Mouse (Mus musculus) liver, embryonic 15.5 days (tissue): ENCODE measurements around the gene Fnbp1. TPM values are rescaled to one million over a fixed set of nuclear protein-coding genes. Genes with fewer than 3 reads are reported as not detected.
A peak's percentile ranks its signal among the peaks of the same experiment; 100 is the strongest.

Experiments
- ATAC-seq: fragments of 200-750 bp; cut with Nextera tagmentation; 2 replicates; pipeline ENCODE4 v1.8.0; 2017; ENCODE audit warnings: moderate number of reproducible peaks, mild to moderate bottlenecking, moderate library complexity; ENCODE audit not compliant: insufficient read depth
- H3K27ac ChIP-seq: fragments of 300-500 bp; sonication (generic); replicated peaks from 2 replicates; pipeline ENCODE4 v1.5.1; 2015; ENCODE audit warnings: mild to moderate bottlenecking, inconsistent platforms
- H3K27me3 ChIP-seq: fragments of 300-500 bp; sonication (generic); 2 replicates; pipeline ENCODE4 v1.6.1; 2015; ENCODE audit warnings: mild to moderate bottlenecking, inconsistent platforms
- H3K36me3 ChIP-seq: fragments of 300-500 bp; sonication (generic); replicated peaks from 2 replicates; pipeline ENCODE4 v1.6.1; 2015; ENCODE audit warnings: moderate library complexity, mild to moderate bottlenecking, inconsistent platforms
- H3K4me1 ChIP-seq: fragments of 300-500 bp; sonication (generic); replicated peaks from 2 replicates; pipeline ENCODE4 v1.6.1; 2015; ENCODE audit warnings: inconsistent platforms
- H3K4me2 ChIP-seq: fragments of 300-500 bp; sonication (generic); 2 replicates; pipeline ENCODE4 v1.6.1; 2015; ENCODE audit warnings: moderate library complexity, mild to moderate bottlenecking, inconsistent platforms
- H3K4me3 ChIP-seq: fragments of 300-500 bp; sonication (generic); replicated peaks from 2 replicates; pipeline ENCODE4 v1.5.1; 2015; ENCODE audit warnings: mild to moderate bottlenecking, inconsistent platforms
- H3K9ac ChIP-seq: fragments of 300-500 bp; sonication (generic); 2 replicates; pipeline ENCODE4 v1.6.1; 2015; ENCODE audit warnings: moderate library complexity, mild to moderate bottlenecking, inconsistent platforms
- H3K9me3 ChIP-seq: fragments of 300-500 bp; sonication (generic); replicated peaks from 2 replicates; pipeline ENCODE4 v1.6.1; 2016; ENCODE audit warnings: inconsistent platforms
- WGBS: fragments of 180-500 bp; shearing (Covaris S2); methylation state at CpG from one replicate; pipeline ENCODE4 v1.1.7; 2015; ENCODE audit warnings: mixed read lengths; ENCODE audit not compliant: insufficient replicate concordance; 5-methylcytosine and 5-hydroxymethylcytosine counted together
- polyA plus RNA-seq: library from polyadenylated mRNA; unstranded; fragments of >200 nt; fragmentation: Nextera tagmentation; extraction: Ambion mirVana; gene quantifications from 2 replicates; pipeline ENCODE4 v1.2.1, GENCODE M21; 2015

Fnbp1 gene
- polyA plus RNA-seq, 1 experiment from 2014 or later, result 5.1 TPM

DNA sequence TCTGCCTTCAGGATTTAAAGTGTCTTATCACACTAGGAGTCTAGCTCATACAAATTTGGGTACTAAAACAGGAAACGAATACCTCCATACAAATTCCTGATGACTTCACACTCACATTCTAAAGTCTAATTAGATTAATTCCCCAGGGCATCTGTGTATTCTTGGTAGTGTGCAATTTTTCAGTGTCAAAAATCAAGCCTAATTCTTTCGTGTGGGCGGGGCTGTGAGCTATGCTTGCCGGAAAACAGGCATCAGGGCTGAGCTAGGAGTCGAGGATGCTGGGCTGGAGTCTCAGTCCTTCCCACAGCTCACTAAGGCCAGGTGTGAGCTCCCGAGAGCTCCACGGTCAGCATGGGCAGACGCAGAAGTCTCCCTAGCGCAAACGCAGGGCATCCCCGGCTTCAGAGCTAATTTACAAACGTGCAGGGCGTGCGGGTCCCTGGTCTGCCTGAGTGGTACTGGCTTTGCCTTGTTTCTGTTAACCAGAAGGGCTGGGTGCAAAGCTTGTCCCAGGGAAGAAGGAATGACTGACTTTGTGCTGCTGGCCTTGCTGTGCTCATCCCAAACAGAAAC is 4.7 kb downstream of the Fnbp1 start:
- Histone ChIP-seq H3K4me1 (peaks cover 58% of the 10 kb centered on the region), H3K27me3 (peaks cover 21% of the 10 kb centered on the region), H3K9me3 (no peaks in the 10 kb centered on the region), H3K36me3 (no peaks in the 10 kb centered on the region), H3K4me2 (no peak overlapping the region), H3K27ac (no peak overlapping the region), H3K9ac (no peak overlapping the region), H3K4me3 (no peak overlapping the region)
- 72% methylated on average over 14 of the region's 14 CpGs for WGBS
- ATAC-seq, result no peak

DNA sequence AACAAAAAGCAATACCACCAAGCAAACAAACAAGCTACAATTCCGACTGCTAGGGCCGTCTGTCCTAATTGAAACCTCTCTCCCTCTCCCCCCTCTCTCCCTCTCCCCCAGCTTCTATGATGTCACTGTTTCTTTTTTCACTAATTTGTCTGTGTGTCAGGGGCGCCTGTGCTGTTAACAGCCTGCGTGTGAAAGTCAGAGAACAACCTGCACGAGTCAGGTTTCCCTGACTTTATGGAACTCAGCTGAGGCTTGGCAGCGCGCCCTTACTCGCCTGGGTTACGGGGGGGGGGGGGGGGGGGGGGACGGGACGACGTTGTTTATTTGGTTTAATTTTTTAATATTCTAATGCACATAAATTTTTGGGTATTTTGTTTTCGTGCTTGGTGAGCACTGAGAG is 5.5 kb downstream of the Fnbp1 start:
- ATAC-seq, result no peak
- H3K36me3 ChIP-seq, result no peaks in the 10 kb centered on the region
- peaks cover 55% of the 10 kb centered on the region for H3K4me1 ChIP-seq
- H3K9me3 ChIP-seq, result no peaks in the 10 kb centered on the region
- WGBS, result 56% methylated on average over 13 of the region's 13 CpGs
- H3K4me2 ChIP-seq, result no peak overlapping the region
- H3K27ac ChIP-seq, result no peak overlapping the region
- peaks cover 13% of the 10 kb centered on the region for H3K27me3 ChIP-seq
- no peak overlapping the region for H3K4me3 ChIP-seq
- no peak overlapping the region for H3K9ac ChIP-seq

DNA sequence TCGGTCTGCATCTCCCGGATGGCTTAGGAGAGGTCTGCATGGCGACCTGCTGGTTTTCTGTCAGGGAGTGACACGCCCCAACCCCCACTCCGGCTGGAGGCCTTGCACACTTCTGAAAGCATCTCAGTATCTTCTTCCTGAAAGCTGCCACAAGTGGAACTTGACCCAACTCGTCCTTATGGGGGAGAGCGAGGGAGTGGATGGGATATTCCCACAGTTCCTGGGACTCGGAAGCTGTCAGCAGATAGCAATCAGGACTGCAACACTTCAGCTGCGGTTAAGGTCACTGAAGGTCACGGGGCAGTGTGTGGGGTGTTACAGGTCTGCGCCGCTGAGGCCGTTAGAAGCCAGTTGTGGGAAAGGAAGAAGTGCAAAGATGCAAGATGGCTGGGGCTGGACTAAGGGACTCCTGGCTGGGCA is 6.3 kb downstream of the Fnbp1 start:
- Histone ChIP-seq H3K4me1 (peaks cover 55% of the 10 kb centered on the region), H3K4me3 (no peak overlapping the region), H3K27ac (no peak overlapping the region), H3K9ac (no peak overlapping the region), H3K27me3 (peaks cover 5% of the 10 kb centered on the region; the same call in 1 of the 2 replicates), H3K36me3 (no peaks in the 10 kb centered on the region), H3K9me3 (no peaks in the 10 kb centered on the region), H3K4me2 (no peak overlapping the region)
- WGBS, result 27% methylated on average over 13 of the region's 13 CpGs
- ATAC-seq, result no peak

DNA sequence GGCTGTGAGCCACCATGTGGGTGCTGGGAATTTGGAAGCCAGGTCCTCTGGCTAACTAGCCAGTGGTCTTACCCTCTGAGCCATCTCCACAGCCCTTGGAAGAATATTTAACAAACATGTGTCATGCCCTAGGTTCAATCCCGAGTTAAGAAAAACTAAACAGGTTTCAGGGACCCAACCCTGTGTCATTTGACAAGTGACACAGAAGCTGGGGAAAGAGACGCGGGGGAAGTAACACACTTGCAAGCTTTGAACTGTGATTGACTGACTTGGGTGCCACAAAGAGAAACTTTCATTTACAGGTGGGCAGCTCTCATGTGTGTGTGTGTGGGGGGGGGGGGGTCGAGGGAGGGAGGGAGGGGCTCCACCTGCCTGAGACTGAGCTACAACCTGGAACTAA is 7.8 kb downstream of the Fnbp1 start:
- WGBS, result 57% methylated on average over 4 of the region's 4 CpGs
- Histone ChIP-seq H3K4me3 (no peak overlapping the region), H3K4me2 (no peak overlapping the region), H3K9me3 (no peaks in the 10 kb centered on the region), H3K9ac (no peak overlapping the region), H3K36me3 (no peaks in the 10 kb centered on the region), H3K27ac (no peak overlapping the region), H3K27me3 (no peaks in the 10 kb centered on the region), H3K4me1 (peaks cover 56% of the 10 kb centered on the region)
- ATAC-seq, result no peak

DNA sequence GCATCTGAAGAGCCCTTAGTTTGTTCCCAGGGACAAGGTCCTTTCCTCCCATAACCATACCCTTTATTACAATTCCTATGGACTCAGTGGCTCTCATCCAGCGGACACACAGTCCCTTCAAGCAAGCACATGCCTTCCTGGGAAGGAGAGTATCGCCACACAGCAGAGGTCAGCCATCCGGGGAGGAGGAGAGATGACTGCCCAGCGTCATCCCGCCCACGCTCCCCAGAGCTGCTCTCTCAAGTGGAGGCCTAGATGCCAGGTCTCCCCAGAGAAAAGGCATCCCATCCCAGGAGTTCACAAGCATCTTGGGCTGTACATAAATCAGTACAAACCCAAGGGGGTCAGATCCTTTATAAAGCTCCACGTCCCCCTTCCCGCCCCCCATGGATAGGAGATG is 9.1 kb downstream of the Fnbp1 start:
- ATAC-seq, result no peak
- Histone ChIP-seq H3K27ac (no peak overlapping the region), H3K4me1 (peaks cover 61% of the 10 kb centered on the region), H3K9ac (no peak overlapping the region), H3K4me2 (no peak overlapping the region), H3K4me3 (no peak overlapping the region), H3K27me3 (no peaks in the 10 kb centered on the region), H3K36me3 (no peaks in the 10 kb centered on the region), H3K9me3 (no peaks in the 10 kb centered on the region)
- 75% methylated on average over 8 of the region's 8 CpGs for WGBS

DNA sequence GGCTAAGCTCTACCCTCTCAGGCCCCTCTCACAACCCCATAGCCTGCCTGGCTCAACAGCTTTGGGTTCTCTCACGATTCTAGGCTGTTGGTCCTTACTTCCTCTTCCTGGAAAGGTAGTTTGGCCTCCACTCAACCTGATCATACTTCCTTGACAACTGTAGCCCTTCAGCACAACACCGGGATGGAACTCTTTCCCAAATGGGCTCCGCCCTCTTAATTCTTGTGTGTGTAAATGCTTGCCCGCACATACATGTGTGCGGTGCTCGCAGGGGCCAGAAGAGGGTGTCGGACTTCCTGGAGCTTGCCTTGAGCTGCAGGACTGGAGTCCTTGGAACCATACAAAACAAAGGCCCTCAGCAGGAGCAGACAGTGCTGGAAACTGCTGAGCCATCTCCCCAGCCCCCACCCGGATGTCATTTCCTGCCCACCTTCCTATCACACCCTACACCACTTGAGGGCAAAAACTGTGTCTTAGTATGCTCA is 11.0 kb downstream of the Fnbp1 start:
- Histone ChIP-seq H3K9ac (no peak overlapping the region), H3K36me3 (no peaks in the 10 kb centered on the region), H3K4me2 (no peak overlapping the region), H3K27me3 (no peaks in the 10 kb centered on the region), H3K4me1 (peaks cover 56% of the 10 kb centered on the region), H3K4me3 (no peak overlapping the region), H3K9me3 (no peaks in the 10 kb centered on the region), H3K27ac (peak overlapping the region; percentile 45; the same call in 1 of the 2 replicates)
- ATAC-seq, result no peak
- 25% methylated on average over 8 of the region's 8 CpGs for WGBS

DNA sequence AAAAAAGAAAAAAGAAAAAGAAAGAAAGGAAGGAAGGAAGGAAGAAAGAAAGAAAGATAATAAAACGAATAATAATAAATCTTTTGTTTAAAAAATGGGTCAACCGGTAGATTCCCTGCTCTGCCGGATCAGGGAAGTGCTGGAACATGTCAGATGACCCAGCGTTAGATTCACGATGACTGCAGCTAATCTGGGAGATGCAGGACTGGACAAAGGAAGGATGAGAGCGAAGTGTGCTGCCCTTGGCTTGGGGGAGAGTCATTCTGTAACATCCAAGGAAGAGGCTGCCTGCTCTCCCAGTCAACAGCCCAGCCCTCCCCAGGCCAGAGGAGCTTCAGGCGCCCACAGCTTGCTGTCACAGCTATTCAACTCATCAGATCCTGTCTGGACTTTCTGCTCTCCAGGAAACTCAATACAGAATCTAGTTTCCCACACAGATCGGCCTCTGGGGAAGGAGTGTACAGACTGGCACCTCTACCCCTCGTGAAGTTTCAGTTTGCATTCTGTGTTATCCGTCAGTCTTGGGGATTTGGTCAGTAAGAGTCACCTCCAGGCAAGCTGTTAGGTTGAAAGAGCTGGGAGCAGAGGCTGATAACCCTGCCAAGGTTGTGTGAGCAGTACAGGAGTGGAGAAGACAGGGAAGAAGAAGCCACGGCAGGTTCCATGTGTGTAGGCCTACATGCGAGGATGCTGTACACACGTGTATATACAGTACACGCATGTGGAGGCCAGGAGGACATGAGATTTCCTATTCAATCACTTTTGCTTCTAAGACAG is 11.9 kb downstream of the Fnbp1 start:
- Histone ChIP-seq H3K36me3 (no peaks in the 10 kb centered on the region), H3K4me2 (no peak overlapping the region), H3K4me1 (peaks cover 54% of the 10 kb centered on the region), H3K9me3 (no peaks in the 10 kb centered on the region), H3K9ac (no peak overlapping the region), H3K27me3 (no peaks in the 10 kb centered on the region), H3K27ac (no peak overlapping the region), H3K4me3 (no peak overlapping the region)
- 62% methylated on average over 14 of the region's 14 CpGs for WGBS
- no peak for ATAC-seq

DNA sequence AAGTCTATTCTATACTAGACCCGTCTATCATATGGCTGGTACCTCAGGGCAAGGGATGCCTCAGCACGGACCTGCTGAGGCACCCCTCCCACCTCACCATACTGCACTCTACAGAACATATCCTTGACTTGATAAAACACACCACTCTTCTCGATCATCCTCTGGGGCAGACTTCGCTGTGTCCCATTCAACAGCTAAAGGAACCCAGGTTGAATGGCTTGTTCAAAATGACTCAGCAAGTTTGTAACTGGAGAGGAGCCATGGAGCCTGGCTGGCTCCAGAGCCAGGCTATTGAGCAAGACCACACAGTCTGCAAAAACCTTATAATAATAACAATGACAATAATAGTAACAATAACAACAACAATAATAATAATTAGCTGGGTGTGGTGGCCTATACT is 13.9 kb downstream of the Fnbp1 start:
- Histone ChIP-seq H3K4me3 (no peak overlapping the region), H3K4me1 (peaks cover 56% of the 10 kb centered on the region), H3K9ac (no peak overlapping the region), H3K36me3 (no peaks in the 10 kb centered on the region), H3K4me2 (no peak overlapping the region), H3K27ac (no peak overlapping the region), H3K9me3 (no peaks in the 10 kb centered on the region), H3K27me3 (no peaks in the 10 kb centered on the region)
- WGBS, result 34% methylated on average over 4 of the region's 4 CpGs
- ATAC-seq, result no peak

DNA sequence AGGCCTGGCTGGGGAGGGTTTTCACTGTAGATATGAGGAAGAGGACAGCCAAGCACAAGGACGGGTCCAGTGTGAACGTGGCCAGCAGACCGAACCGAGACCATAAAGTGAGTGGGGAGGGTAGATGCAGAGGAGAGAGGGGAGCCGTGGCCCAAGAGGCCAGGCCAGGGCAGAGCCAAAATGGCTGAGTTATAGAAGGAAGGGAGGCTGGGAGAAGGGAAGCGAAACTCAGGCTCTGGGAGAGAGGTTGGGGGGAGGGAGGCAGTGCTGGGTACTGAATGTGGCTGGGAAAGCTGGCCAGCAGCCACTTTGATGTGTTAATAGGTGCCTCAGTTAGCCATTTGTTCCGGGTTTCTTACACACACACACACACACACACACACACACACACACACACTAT is 14.6 kb downstream of the Fnbp1 start:
- peaks cover 50% of the 10 kb centered on the region for H3K4me1 ChIP-seq
- H3K4me2 ChIP-seq, result no peak overlapping the region
- no peak overlapping the region for H3K4me3 ChIP-seq
- no peaks in the 10 kb centered on the region for H3K9me3 ChIP-seq
- H3K36me3 ChIP-seq, result no peaks in the 10 kb centered on the region
- H3K9ac ChIP-seq, result no peak overlapping the region
- H3K27ac ChIP-seq, result no peak overlapping the region
- ATAC-seq, result no peak
- H3K27me3 ChIP-seq, result no peaks in the 10 kb centered on the region
- WGBS, result 67% methylated on average over 7 of the region's 7 CpGs

DNA sequence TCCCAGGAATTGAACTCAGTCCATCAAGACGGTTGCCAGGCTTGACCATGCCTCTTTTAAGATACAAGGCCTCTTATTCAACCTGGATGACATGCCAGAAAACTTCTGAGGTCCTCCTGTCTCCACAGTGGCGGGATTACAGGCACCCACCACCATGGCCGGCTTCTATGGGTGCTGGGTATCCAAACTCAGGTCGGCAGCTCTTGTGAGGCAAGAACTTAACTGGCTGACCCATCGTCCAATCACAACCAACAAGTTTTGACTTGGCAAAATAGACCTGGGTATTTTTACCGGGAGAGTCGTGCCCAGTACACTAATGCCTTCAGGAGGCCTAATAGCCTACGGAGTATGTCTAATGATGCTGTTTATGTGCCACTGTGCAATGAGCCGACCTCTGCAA is 15.8 kb downstream of the Fnbp1 start:
- 74% methylated on average over 9 of the region's 9 CpGs for WGBS
- Histone ChIP-seq H3K27me3 (no peaks in the 10 kb centered on the region), H3K9ac (no peak overlapping the region), H3K27ac (no peak overlapping the region), H3K4me1 (peaks cover 42% of the 10 kb centered on the region), H3K36me3 (no peaks in the 10 kb centered on the region), H3K4me3 (no peak overlapping the region), H3K9me3 (no peaks in the 10 kb centered on the region), H3K4me2 (no peak overlapping the region)
- ATAC-seq, result no peak

DNA sequence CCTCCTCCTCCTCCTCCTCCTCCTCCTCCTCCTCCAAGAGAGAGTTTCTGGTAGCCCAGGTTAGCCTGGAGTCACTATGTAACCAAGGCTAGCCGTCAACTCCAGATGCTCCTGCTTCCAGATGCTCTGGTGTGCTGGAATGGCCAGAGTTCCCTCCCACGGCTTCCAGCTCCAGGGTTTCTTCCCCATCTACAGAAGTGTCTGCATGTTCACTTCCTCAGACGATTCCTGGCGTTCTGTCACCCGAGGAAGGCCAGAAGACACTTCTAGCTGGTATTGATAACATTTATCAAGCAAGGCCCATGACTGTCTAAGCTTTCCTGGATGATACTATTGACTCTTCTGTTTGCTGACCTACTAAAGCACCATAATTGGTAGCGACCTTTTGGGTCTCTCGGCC is 16.7 kb downstream of the Fnbp1 start:
- H3K4me1 ChIP-seq, result peaks cover 34% of the 10 kb centered on the region
- H3K4me3 ChIP-seq, result no peak overlapping the region
- no peaks in the 10 kb centered on the region for H3K36me3 ChIP-seq
- WGBS, result 31% methylated on average over 7 of the region's 7 CpGs
- no peak for ATAC-seq
- H3K27ac ChIP-seq, result peak overlapping the region; percentile 24; the same call in 1 of the 2 replicates
- no peak overlapping the region for H3K4me2 ChIP-seq
- no peaks in the 10 kb centered on the region for H3K27me3 ChIP-seq
- H3K9ac ChIP-seq, result no peak overlapping the region
- no peaks in the 10 kb centered on the region for H3K9me3 ChIP-seq
